Mouse (Mus musculus) hindbrain, embryonic 16.5 days (tissue): Measurements from ENCODE around the gene Card10. TPM values are rescaled to one million over a fixed set of nuclear protein-coding genes. Genes with fewer than 3 reads are reported as not detected.

Experiments
- ATAC-seq: fragments of 200-750 bp; cut with Nextera tagmentation; 2 replicates; pipeline ENCODE4 v1.8.0; 2017; ENCODE audit warnings: moderate TSS enrichment, moderate library complexity
- H3K27ac ChIP-seq: fragments of 300-500 bp; sonication (generic); 2 replicates; pipeline ENCODE4 v1.5.1; 2014; ENCODE audit warnings: low read depth, mild to moderate bottlenecking, control low read depth, low read length, moderate library complexity
- H3K27me3 ChIP-seq: fragments of 300-500 bp; sonication (generic); replicated peaks from 2 replicates; pipeline ENCODE4 v1.6.1; 2014; ENCODE audit warnings: low read length; ENCODE audit not compliant: control insufficient read depth, insufficient read depth
- H3K36me3 ChIP-seq: fragments of 300-500 bp; sonication (generic); 2 replicates; pipeline ENCODE4 v1.6.1; 2014; ENCODE audit warnings: mild to moderate bottlenecking, low read length, moderate library complexity, mixed read lengths; ENCODE audit not compliant: control insufficient read depth, insufficient read depth
- H3K4me1 ChIP-seq: fragments of 300-500 bp; sonication (generic); 2 replicates; pipeline ENCODE4 v1.6.1; 2014; ENCODE audit warnings: low read depth, low read length; ENCODE audit not compliant: control insufficient read depth, insufficient read depth
- H3K4me2 ChIP-seq: fragments of 300-500 bp; sonication (generic); 2 replicates; pipeline ENCODE4 v1.6.1; 2014; ENCODE audit warnings: mild to moderate bottlenecking, low read length, control low read depth, moderate library complexity
- H3K4me3 ChIP-seq: fragments of 300-500 bp; sonication (generic); 2 replicates; pipeline ENCODE4 v1.5.1; 2014; ENCODE audit warnings: mild to moderate bottlenecking, low read length, control low read depth, moderate library complexity
- H3K9ac ChIP-seq: fragments of 300-500 bp; sonication (generic); 2 replicates; pipeline ENCODE4 v1.6.1; 2014; ENCODE audit warnings: low read depth, mild to moderate bottlenecking, control low read depth, low read length, moderate library complexity
- H3K9me3 ChIP-seq: fragments of 300-500 bp; sonication (generic); 2 replicates; pipeline ENCODE4 v1.6.1; 2014; ENCODE audit warnings: mild to moderate bottlenecking, low read length, moderate library complexity; ENCODE audit not compliant: control insufficient read depth
- WGBS: fragments of 180-500 bp; shearing (Covaris S2); extraction: QIAGEN DNeasy Blood & Tissue Kit; methylation state at CpG from one replicate; pipeline ENCODE4 v1.1.7; 2014; 5-methylcytosine and 5-hydroxymethylcytosine counted together
- polyA plus RNA-seq: library from polyadenylated mRNA; unstranded; fragments of >200 nt; fragmentation: Nextera tagmentation; extraction: Ambion mirVana; gene quantifications from 2 replicates; pipeline ENCODE4 v1.2.1, GENCODE M21; 2015

The Card10 gene
- polyA plus RNA-seq, 1 experiment from 2014 or later, result 2.5 TPM

- Histone ChIP-seq H3K9ac (no peak overlapping the region), H3K4me2 (no peak overlapping the region), H3K4me3 (no peak overlapping the region), H3K9me3 (no peaks in the 10 kb centered on the region), H3K4me1 (peaks cover 10% of the 10 kb centered on the region), H3K27me3 (no peaks in the 10 kb centered on the region), H3K36me3 (no peaks in the 10 kb centered on the region), H3K27ac (no peak overlapping the region)
- no peak for ATAC-seq
- 75% methylated on average over 12 of the region's 12 CpGs for WGBS
Observed at GRCm38 (mm10) chr15:78790990-78791389, 11.9 kb downstream of the Card10 start.

GRCm38 (mm10) chr15:78790451-78790850, 12.4 kb downstream of the Card10 start:
- Histone ChIP-seq H3K9ac (no peak overlapping the region), H3K4me2 (no peak overlapping the region), H3K9me3 (no peaks in the 10 kb centered on the region), H3K27me3 (no peaks in the 10 kb centered on the region), H3K36me3 (no peaks in the 10 kb centered on the region), H3K4me3 (no peak overlapping the region), H3K27ac (no peak overlapping the region), H3K4me1 (peaks cover 8% of the 10 kb centered on the region)
- WGBS, result 58% methylated on average over 4 of the region's 4 CpGs
- ATAC-seq, result no peak

- no peaks in the 10 kb centered on the region for H3K27me3 ChIP-seq
- no peaks in the 10 kb centered on the region for H3K9me3 ChIP-seq
- H3K36me3 ChIP-seq, result no peaks in the 10 kb centered on the region
- WGBS, result 88% methylated on average over 13 of the region's 13 CpGs
- peaks cover 8% of the 10 kb centered on the region for H3K4me1 ChIP-seq
- H3K27ac ChIP-seq, result no peak overlapping the region
- no peak overlapping the region for H3K9ac ChIP-seq
- H3K4me2 ChIP-seq, result no peak overlapping the region
- ATAC-seq, result no peak
- no peak overlapping the region for H3K4me3 ChIP-seq
Observed at GRCm38 (mm10) chr15:78789721-78790323, 13.0 kb downstream of the Card10 start.

- no peak overlapping the region for H3K4me3 ChIP-seq
- no peaks in the 10 kb centered on the region for H3K36me3 ChIP-seq
- H3K4me1 ChIP-seq, result peaks cover 8% of the 10 kb centered on the region
- H3K27ac ChIP-seq, result no peak overlapping the region
- no peaks in the 10 kb centered on the region for H3K27me3 ChIP-seq
- no peak overlapping the region for H3K9ac ChIP-seq
- H3K4me2 ChIP-seq, result no peak overlapping the region
- 85% methylated on average over 3 of the region's 3 CpGs for WGBS
- H3K9me3 ChIP-seq, result no peaks in the 10 kb centered on the region
- ATAC-seq, result no peak
Observed at GRCm38 (mm10) chr15:78788042-78788441, 14.8 kb downstream of the Card10 start.

- WGBS, result 71% methylated on average over 9 of the region's 9 CpGs
- no peaks in the 10 kb centered on the region for H3K9me3 ChIP-seq
Observed at GRCm38 (mm10) chr15:78787287-78787856, 15.5 kb downstream of the Card10 start.

GRCm38 (mm10) chr15:78786411-78786818, 16.4 kb downstream of the Card10 start:
- Histone ChIP-seq H3K27ac (peak overlapping the region; percentile 51), H3K4me3 (no peak overlapping the region), H3K9me3 (no peaks in the 10 kb centered on the region), H3K4me1 (peaks cover 8% of the 10 kb centered on the region), H3K27me3 (no peaks in the 10 kb centered on the region), H3K4me2 (no peak overlapping the region), H3K36me3 (no peaks in the 10 kb centered on the region), H3K9ac (no peak overlapping the region)
- ATAC-seq, result no peak
- WGBS, result 61% methylated on average over 9 of the region's 9 CpGs

More at GRCm38 (mm10) chr15:78787287-78787856, 15.5 kb downstream of the Card10 start:
- Histone ChIP-seq H3K4me2 (no peak overlapping the region), H3K27me3 (no peaks in the 10 kb centered on the region), H3K9ac (no peak overlapping the region), H3K36me3 (no peaks in the 10 kb centered on the region), H3K4me1 (peaks cover 8% of the 10 kb centered on the region), H3K4me3 (no peak overlapping the region), H3K27ac (peak overlapping the region; percentile 12; the same call in 1 of the 2 replicates)
- ATAC-seq, result no peak

- H3K9ac ChIP-seq, result no peak overlapping the region
- H3K4me2 ChIP-seq, result no peak overlapping the region
- 24% methylated on average over 7 of the region's 7 CpGs for WGBS
- peak overlapping the region; percentile 51 for H3K27ac ChIP-seq
- H3K36me3 ChIP-seq, result no peaks in the 10 kb centered on the region
- ATAC-seq, result peak; percentile 85
- H3K27me3 ChIP-seq, result no peaks in the 10 kb centered on the region
- no peaks in the 10 kb centered on the region for H3K9me3 ChIP-seq
- H3K4me1 ChIP-seq, result peaks cover 8% of the 10 kb centered on the region
- no peak overlapping the region for H3K4me3 ChIP-seq
Observed at GRCm38 (mm10) chr15:78785961-78786360, 16.9 kb downstream of the Card10 start.

GRCm38 (mm10) chr15:78785258-78785657, 17.6 kb downstream of the Card10 start:
- H3K4me2 ChIP-seq, result no peak overlapping the region
- no peaks in the 10 kb centered on the region for H3K36me3 ChIP-seq
- H3K27ac ChIP-seq, result no peak overlapping the region
- no peaks in the 10 kb centered on the region for H3K27me3 ChIP-seq
- no peaks in the 10 kb centered on the region for H3K9me3 ChIP-seq
- 94% methylated on average over 7 of the region's 7 CpGs for WGBS
- peaks cover 4% of the 10 kb centered on the region for H3K4me1 ChIP-seq
- H3K4me3 ChIP-seq, result no peak overlapping the region
- no peak for ATAC-seq
- H3K9ac ChIP-seq, result no peak overlapping the region

GRCm38 (mm10) chr15:78784520-78784919, 18.3 kb downstream of the Card10 start:
- Histone ChIP-seq H3K27me3 (no peaks in the 10 kb centered on the region), H3K36me3 (no peaks in the 10 kb centered on the region), H3K9me3 (no peaks in the 10 kb centered on the region), H3K9ac (no peak overlapping the region), H3K4me3 (no peak overlapping the region), H3K4me2 (no peak overlapping the region), H3K27ac (no peak overlapping the region), H3K4me1 (peaks cover 4% of the 10 kb centered on the region)
- no peak for ATAC-seq
- WGBS, result 61% methylated on average over 5 of the region's 5 CpGs
